Mouse (Mus musculus): ENCODE measurements around the gene Mocs1. TPM values are rescaled to one million over a fixed set of nuclear protein-coding genes. Genes with fewer than 3 reads are reported as not detected.

Mocs1 gene
- 20.7 and 21.1 TPM in 2 replicates for total RNA-seq (2017)

GRCm38 (mm10) chr17:49428239-49428688 is at the start of gene Mocs1:
Gene Mocs1, plus strand, starts transcription at chr17:49428362.
- peak; percentile 99 for ATAC-seq (ENCODE audit: extremely low read depth, insufficient number of reproducible peaks, low FRiP score, poor library complexity, severe bottlenecking)

- ATAC-seq (ENCODE audit: extremely low read depth, insufficient number of reproducible peaks, low FRiP score, poor library complexity, severe bottlenecking) = no peak
These were observed 48.5 kb upstream of the Mocs1 start for GRCm38 (mm10) chr17:49379645-49380044.

- ATAC-seq (ENCODE audit: extremely low read depth, insufficient number of reproducible peaks, low FRiP score, poor library complexity, severe bottlenecking) = no peak
These were observed 43.8 kb upstream of the Mocs1 start for GRCm38 (mm10) chr17:49384217-49384943.

- no peak for ATAC-seq (ENCODE audit: extremely low read depth, insufficient number of reproducible peaks, low FRiP score, poor library complexity, severe bottlenecking)
These were observed 40.4 kb upstream of the Mocs1 start for GRCm38 (mm10) chr17:49387741-49388140.

GRCm38 (mm10) chr17:49392751-49393150 is 35.4 kb upstream of the Mocs1 start:
- no peak for ATAC-seq (ENCODE audit: extremely low read depth, insufficient number of reproducible peaks, low FRiP score, poor library complexity, severe bottlenecking)

- no peak for ATAC-seq (ENCODE audit: extremely low read depth, insufficient number of reproducible peaks, low FRiP score, poor library complexity, severe bottlenecking)
These were observed 33.3 kb upstream of the Mocs1 start for GRCm38 (mm10) chr17:49394836-49395235.

GRCm38 (mm10) chr17:49399605-49400004 is 28.6 kb upstream of the Mocs1 start:
- ATAC-seq (ENCODE audit: extremely low read depth, insufficient number of reproducible peaks, low FRiP score, poor library complexity, severe bottlenecking) = no peak

GRCm38 (mm10) chr17:49400130-49400529 is 28.0 kb upstream of the Mocs1 start:
- 0 out of 2 replicates have a peak, but pooled peaks have one; percentile 46 for ATAC-seq (ENCODE audit: extremely low read depth, insufficient number of reproducible peaks, low FRiP score, poor library complexity, severe bottlenecking)

- ATAC-seq (ENCODE audit: extremely low read depth, insufficient number of reproducible peaks, low FRiP score, poor library complexity, severe bottlenecking) = no peak; the same call in 1 of the 2 replicates
These were observed 25.0 kb upstream of the Mocs1 start for GRCm38 (mm10) chr17:49403151-49403550.

- peak; percentile 64; the same call in 1 of the 2 replicates for ATAC-seq (ENCODE audit: extremely low read depth, insufficient number of reproducible peaks, low FRiP score, poor library complexity, severe bottlenecking)
These were observed 22.2 kb upstream of the Mocs1 start for GRCm38 (mm10) chr17:49405927-49406326.

GRCm38 (mm10) chr17:49412974-49413373 is 15.2 kb upstream of the Mocs1 start:
- 0 out of 2 replicates have a peak, but pooled peaks have one; percentile 45 for ATAC-seq (ENCODE audit: extremely low read depth, insufficient number of reproducible peaks, low FRiP score, poor library complexity, severe bottlenecking)

- ATAC-seq (ENCODE audit: extremely low read depth, insufficient number of reproducible peaks, low FRiP score, poor library complexity, severe bottlenecking) = no peak
These were observed 14.6 kb upstream of the Mocs1 start for GRCm38 (mm10) chr17:49413554-49413953.

- ATAC-seq (ENCODE audit: extremely low read depth, insufficient number of reproducible peaks, low FRiP score, poor library complexity, severe bottlenecking) = no peak
These were observed 11.9 kb upstream of the Mocs1 start for GRCm38 (mm10) chr17:49416228-49416627.

GRCm38 (mm10) chr17:49419813-49420212 is 8.3 kb upstream of the Mocs1 start:
- no peak for ATAC-seq (ENCODE audit: extremely low read depth, insufficient number of reproducible peaks, low FRiP score, poor library complexity, severe bottlenecking)

GRCm38 (mm10) chr17:49422286-49423066 is 5.7 kb upstream of the Mocs1 start:
- no peak for ATAC-seq (ENCODE audit: extremely low read depth, insufficient number of reproducible peaks, low FRiP score, poor library complexity, severe bottlenecking)

- no peak for ATAC-seq (ENCODE audit: extremely low read depth, insufficient number of reproducible peaks, low FRiP score, poor library complexity, severe bottlenecking)
These were observed 5.2 kb upstream of the Mocs1 start for GRCm38 (mm10) chr17:49423067-49423325.

- ATAC-seq (ENCODE audit: extremely low read depth, insufficient number of reproducible peaks, low FRiP score, poor library complexity, severe bottlenecking) = no peak
These were observed 4.3 kb upstream of the Mocs1 start for GRCm38 (mm10) chr17:49423872-49424271.

- no peak for ATAC-seq (ENCODE audit: extremely low read depth, insufficient number of reproducible peaks, low FRiP score, poor library complexity, severe bottlenecking)
These were observed 427 bp upstream of the Mocs1 start for GRCm38 (mm10) chr17:49427631-49428238.

- no peak for ATAC-seq (ENCODE audit: extremely low read depth, insufficient number of reproducible peaks, low FRiP score, poor library complexity, severe bottlenecking)
These were observed 721 bp downstream of the Mocs1 start for GRCm38 (mm10) chr17:49428751-49429415.
